Mouse (Mus musculus): ENCODE data around the gene Fnbp1. TPM values are rescaled to one million over a fixed set of nuclear protein-coding genes. Genes with fewer than 3 reads are reported as not detected.

Gene Fnbp1
- polyA plus RNA-seq, 1 experiment from 2014 or later, result 31.1 TPM

GRCm38 (mm10) chr2:31089607-31090006, 52.2 kb downstream of the Fnbp1 start:
- H3K36me3 ChIP-seq (ENCODE audit: control insufficient read depth, insufficient read depth, low read length), result peaks cover 7% of the 10 kb centered on the region
- H3K4me1 ChIP-seq (replicated peaks; ENCODE audit: control insufficient read depth, insufficient read depth, low read length), result peaks cover 30% of the 10 kb centered on the region
- H3K9ac ChIP-seq (ENCODE audit: low read length), result no peak overlapping the region
- 68% methylated on average over 16 of the region's 16 CpGs for WGBS
- ATAC-seq (replicated peaks; ENCODE audit: low FRiP score, low TSS enrichment, low read depth) (no peak), DNase-seq (ENCODE audit: low spot score) (no peak)
- H3K27ac ChIP-seq (ENCODE audit: low read depth), result peak overlapping the region; percentile 54; the same call in 1 of the 2 replicates
- no peak overlapping the region for H3K4me3 ChIP-seq (ENCODE audit: low read depth, low read length)
- H3K27me3 ChIP-seq (replicated peaks; ENCODE audit: control insufficient read depth, insufficient read depth, low read length), result no peaks in the 10 kb centered on the region
- H3K4me2 ChIP-seq (ENCODE audit: low read length), result no peak overlapping the region
- H3K9me3 ChIP-seq (ENCODE audit: control insufficient read depth, low read length), result no peaks in the 10 kb centered on the region

- no peak for ATAC-seq (replicated peaks; ENCODE audit: low FRiP score, low TSS enrichment, low read depth)
Observed at GRCm38 (mm10) chr2:31088871-31089270, 52.9 kb downstream of the Fnbp1 start.

GRCm38 (mm10) chr2:31087663-31088661, 53.8 kb downstream of the Fnbp1 start:
- DNase-seq (ENCODE audit: low spot score) (no peak), ATAC-seq (replicated peaks; ENCODE audit: low FRiP score, low TSS enrichment, low read depth) (peak; percentile 47; the same call in 1 of the 2 replicates)
- Histone ChIP-seq H3K4me1 (replicated peaks; ENCODE audit: control insufficient read depth, insufficient read depth, low read length) (peaks cover 30% of the 10 kb centered on the region), H3K9ac (ENCODE audit: low read length) (no peak overlapping the region), H3K9me3 (ENCODE audit: control insufficient read depth, low read length) (peaks cover 4% of the 10 kb centered on the region; the same call in 1 of the 2 replicates), H3K4me3 (ENCODE audit: low read depth, low read length) (no peak overlapping the region), H3K4me2 (ENCODE audit: low read length) (no peak overlapping the region), H3K27me3 (replicated peaks; ENCODE audit: control insufficient read depth, insufficient read depth, low read length) (no peaks in the 10 kb centered on the region), H3K27ac (ENCODE audit: low read depth) (peak overlapping the region; percentile 79), H3K36me3 (ENCODE audit: control insufficient read depth, insufficient read depth, low read length) (peaks cover 12% of the 10 kb centered on the region)
- WGBS, result 26% methylated on average over 11 of the region's 11 CpGs

More at GRCm38 (mm10) chr2:31088871-31089270, 52.9 kb downstream of the Fnbp1 start:
- Histone ChIP-seq H3K27ac (ENCODE audit: low read depth) (peak overlapping the region; percentile 79; the same call in 1 of the 2 replicates), H3K27me3 (replicated peaks; ENCODE audit: control insufficient read depth, insufficient read depth, low read length) (no peaks in the 10 kb centered on the region), H3K9ac (ENCODE audit: low read length) (no peak overlapping the region), H3K4me2 (ENCODE audit: low read length) (no peak overlapping the region), H3K4me1 (replicated peaks; ENCODE audit: control insufficient read depth, insufficient read depth, low read length) (peaks cover 30% of the 10 kb centered on the region), H3K4me3 (ENCODE audit: low read depth, low read length) (no peak overlapping the region), H3K36me3 (ENCODE audit: control insufficient read depth, insufficient read depth, low read length) (peaks cover 12% of the 10 kb centered on the region), H3K9me3 (ENCODE audit: control insufficient read depth, low read length) (peaks cover 4% of the 10 kb centered on the region; the same call in 1 of the 2 replicates)
- DNase-seq (ENCODE audit: low spot score), result no peak
- WGBS, result 76% methylated on average over 8 of the region's 8 CpGs

GRCm38 (mm10) chr2:31087085-31087484, 54.7 kb downstream of the Fnbp1 start:
- no peak for DNase-seq (ENCODE audit: low spot score)
- 32% methylated on average over 5 of the region's 5 CpGs for WGBS
- H3K36me3 ChIP-seq (ENCODE audit: control insufficient read depth, insufficient read depth, low read length), result peaks cover 20% of the 10 kb centered on the region
- no peak overlapping the region for H3K4me2 ChIP-seq (ENCODE audit: low read length)
- peaks cover 30% of the 10 kb centered on the region for H3K4me1 ChIP-seq (replicated peaks; ENCODE audit: control insufficient read depth, insufficient read depth, low read length)
- no peak overlapping the region for H3K9ac ChIP-seq (ENCODE audit: low read length)
- ATAC-seq (replicated peaks; ENCODE audit: low FRiP score, low TSS enrichment, low read depth), result no peak
- H3K27ac ChIP-seq (ENCODE audit: low read depth), result peak overlapping the region; percentile 79; the same call in 1 of the 2 replicates
- H3K4me3 ChIP-seq (ENCODE audit: low read depth, low read length), result no peak overlapping the region
- H3K9me3 ChIP-seq (ENCODE audit: control insufficient read depth, low read length), result peaks cover 4% of the 10 kb centered on the region; the same call in 1 of the 2 replicates
- no peaks in the 10 kb centered on the region for H3K27me3 ChIP-seq (replicated peaks; ENCODE audit: control insufficient read depth, insufficient read depth, low read length)

- Histone ChIP-seq H3K4me3 (ENCODE audit: low read depth, low read length) (no peak overlapping the region), H3K27me3 (replicated peaks; ENCODE audit: control insufficient read depth, insufficient read depth, low read length) (no peaks in the 10 kb centered on the region), H3K9me3 (ENCODE audit: control insufficient read depth, low read length) (peaks cover 4% of the 10 kb centered on the region; the same call in 1 of the 2 replicates), H3K36me3 (ENCODE audit: control insufficient read depth, insufficient read depth, low read length) (peaks cover 20% of the 10 kb centered on the region), H3K4me2 (ENCODE audit: low read length) (no peak overlapping the region), H3K9ac (ENCODE audit: low read length) (no peak overlapping the region), H3K4me1 (replicated peaks; ENCODE audit: control insufficient read depth, insufficient read depth, low read length) (peaks cover 30% of the 10 kb centered on the region), H3K27ac (ENCODE audit: low read depth) (no peak overlapping the region)
- ATAC-seq (replicated peaks; ENCODE audit: low FRiP score, low TSS enrichment, low read depth) (no peak), DNase-seq (ENCODE audit: low spot score) (no peak)
Observed at GRCm38 (mm10) chr2:31086543-31086942, 55.3 kb downstream of the Fnbp1 start.

GRCm38 (mm10) chr2:31084169-31084850, 57.5 kb downstream of the Fnbp1 start:
- ATAC-seq (replicated peaks; ENCODE audit: low FRiP score, low TSS enrichment, low read depth) (no peak), DNase-seq (ENCODE audit: low spot score) (no peak)
- Histone ChIP-seq H3K9ac (ENCODE audit: low read length) (no peak overlapping the region), H3K4me2 (ENCODE audit: low read length) (no peak overlapping the region), H3K36me3 (ENCODE audit: control insufficient read depth, insufficient read depth, low read length) (peaks cover 33% of the 10 kb centered on the region), H3K9me3 (ENCODE audit: control insufficient read depth, low read length) (peaks cover 4% of the 10 kb centered on the region; the same call in 1 of the 2 replicates), H3K27me3 (replicated peaks; ENCODE audit: control insufficient read depth, insufficient read depth, low read length) (no peaks in the 10 kb centered on the region), H3K27ac (ENCODE audit: low read depth) (no peak overlapping the region), H3K4me3 (ENCODE audit: low read depth, low read length) (no peak overlapping the region), H3K4me1 (replicated peaks; ENCODE audit: control insufficient read depth, insufficient read depth, low read length) (peaks cover 27% of the 10 kb centered on the region)
- 96% methylated on average over 9 of the region's 9 CpGs for WGBS

GRCm38 (mm10) chr2:31083372-31083771, 58.4 kb downstream of the Fnbp1 start:
- Histone ChIP-seq H3K4me3 (ENCODE audit: low read depth, low read length) (no peak overlapping the region), H3K9ac (ENCODE audit: low read length) (no peak overlapping the region), H3K36me3 (ENCODE audit: control insufficient read depth, insufficient read depth, low read length) (peaks cover 39% of the 10 kb centered on the region), H3K4me1 (replicated peaks; ENCODE audit: control insufficient read depth, insufficient read depth, low read length) (peaks cover 18% of the 10 kb centered on the region), H3K27me3 (replicated peaks; ENCODE audit: control insufficient read depth, insufficient read depth, low read length) (no peaks in the 10 kb centered on the region), H3K4me2 (ENCODE audit: low read length) (no peak overlapping the region), H3K27ac (ENCODE audit: low read depth) (no peak overlapping the region), H3K9me3 (ENCODE audit: control insufficient read depth, low read length) (peaks cover 4% of the 10 kb centered on the region; the same call in 1 of the 2 replicates)
- DNase-seq (ENCODE audit: low spot score) (no peak), ATAC-seq (replicated peaks; ENCODE audit: low FRiP score, low TSS enrichment, low read depth) (no peak)
- WGBS, result 89% methylated on average over 8 of the region's 8 CpGs

GRCm38 (mm10) chr2:31082639-31083038, 59.2 kb downstream of the Fnbp1 start:
- peaks cover 4% of the 10 kb centered on the region; the same call in 1 of the 2 replicates for H3K9me3 ChIP-seq (ENCODE audit: control insufficient read depth, low read length)
- no peak overlapping the region for H3K4me2 ChIP-seq (ENCODE audit: low read length)
- no peak overlapping the region for H3K4me3 ChIP-seq (ENCODE audit: low read depth, low read length)
- H3K9ac ChIP-seq (ENCODE audit: low read length), result no peak overlapping the region
- H3K4me1 ChIP-seq (replicated peaks; ENCODE audit: control insufficient read depth, insufficient read depth, low read length), result peaks cover 12% of the 10 kb centered on the region
- peaks cover 39% of the 10 kb centered on the region for H3K36me3 ChIP-seq (ENCODE audit: control insufficient read depth, insufficient read depth, low read length)
- 85% methylated on average over 17 of the region's 17 CpGs for WGBS
- no peak overlapping the region for H3K27ac ChIP-seq (ENCODE audit: low read depth)
- no peak for DNase-seq (ENCODE audit: low spot score)
- 0 out of 2 replicates have a peak, but pooled peaks have one; percentile 12 for ATAC-seq (replicated peaks; ENCODE audit: low FRiP score, low TSS enrichment, low read depth)
- H3K27me3 ChIP-seq (replicated peaks; ENCODE audit: control insufficient read depth, insufficient read depth, low read length), result no peaks in the 10 kb centered on the region

Data from intestine, embryonic 14.5 days (tissue).